Mouse (Mus musculus) layer of hippocampus, adult 18-20 months (tissue): ENCODE data around the gene Washc1. TPM values are rescaled to one million over a fixed set of nuclear protein-coding genes. Genes with fewer than 3 reads are reported as not detected.
"Not testable (repeated sequence)": the region's sequence is repeated elsewhere in the genome, so short reads cannot be mapped to it uniquely, and the experiment has no call there.

Experiments
- DNase-seq, 2 experiments: peaks; one replicate each; pipeline ENCODE4 v3.0.0; 2022; ENCODE audit warnings: low spot score in 2 of 2
- total RNA-seq, 2 experiments: library from RNA; stranded (reverse); gene quantifications; 2 replicates each; pipeline ENCODE4 v1.2.3; 2021

Washc1 gene
- total RNA-seq, 2 experiments from 2014 or later = 44.8 to 46.5 TPM

DNA sequence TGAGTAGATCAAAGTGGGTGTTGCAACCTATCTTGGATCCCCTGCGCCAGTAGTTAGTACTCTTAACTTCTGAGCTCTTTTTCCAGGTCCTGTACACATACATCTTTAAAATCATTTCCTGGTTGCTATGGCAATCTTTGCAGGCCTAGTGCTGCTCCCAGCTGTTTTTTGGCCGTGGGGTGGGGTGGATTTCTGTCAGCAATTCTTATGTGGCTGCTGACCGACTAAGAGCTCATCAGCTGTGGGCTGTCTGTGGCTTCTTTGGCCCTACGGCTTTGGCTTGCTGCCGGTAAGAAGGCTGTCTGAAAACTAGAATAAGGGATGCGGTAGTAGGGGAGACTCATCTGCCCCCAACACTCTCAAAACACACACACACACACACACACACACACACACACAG, 599 bp upstream of the Washc1 start:
- DNase-seq = no peak

- no peak for DNase-seq
These were observed 821 bp downstream of the Washc1 start for GRCm38 (mm10) chr17:66112166-66112565.

GRCm38 (mm10) chr17:66118991-66119390, 7.6 kb downstream of the Washc1 start:
- no peak for DNase-seq

- no peak for DNase-seq
These were observed 9.4 kb downstream of the Washc1 start for GRCm38 (mm10) chr17:66120701-66121100.

- DNase-seq = peak; percentile 86 to 92
These were observed 11.9 kb downstream of the Washc1 start, which contains the start of gene Ddx11 for GRCm38 (mm10) chr17:66123066-66123815. Gene Ddx11, plus strand, starts transcription at chr17:66123520.

DNA sequence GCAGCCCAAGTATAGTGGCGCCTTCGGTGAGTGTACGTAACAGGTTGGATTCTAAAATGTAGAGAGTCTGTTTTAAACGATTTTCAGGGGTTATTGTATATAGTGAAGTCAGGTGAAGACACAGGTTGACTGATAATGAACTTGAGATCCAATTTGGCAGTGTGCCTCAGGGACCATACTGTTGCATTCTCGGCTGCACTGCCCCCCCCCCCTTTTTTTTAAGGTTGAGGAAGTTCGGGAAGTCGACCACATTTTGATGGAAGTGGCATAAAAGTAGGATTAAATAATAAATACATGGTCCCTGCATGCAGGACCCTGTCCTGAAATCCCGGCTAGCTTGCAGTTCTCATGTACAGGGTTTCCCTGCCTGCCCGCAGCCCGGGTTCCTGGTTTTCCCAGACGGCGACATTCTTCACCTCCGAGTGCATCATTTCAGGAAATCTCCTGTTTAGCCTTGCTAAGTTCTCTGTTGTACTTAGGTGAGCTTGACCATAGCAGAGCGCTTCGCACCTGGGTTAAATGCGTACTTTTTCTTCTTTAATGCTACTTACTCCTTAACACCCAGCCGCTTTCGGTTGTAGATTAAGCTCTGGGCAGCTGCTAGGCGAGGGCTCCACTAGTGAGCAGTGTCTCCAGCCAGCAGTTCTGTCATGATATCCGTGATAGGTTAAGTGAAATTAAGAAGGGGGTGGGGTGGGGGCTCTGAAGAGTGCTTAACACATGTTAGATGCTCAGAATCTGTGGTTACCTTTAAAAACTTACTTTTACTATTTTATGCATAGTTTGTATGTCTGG, 12.7 kb downstream of the Washc1 start:
- DNase-seq = no peak

GRCm38 (mm10) chr17:66125211-66125610, 13.9 kb downstream of the Washc1 start:
- no peak for DNase-seq

- DNase-seq = no peak
These were observed 19.0 kb downstream of the Washc1 start for GRCm38 (mm10) chr17:66130371-66130770.

DNA sequence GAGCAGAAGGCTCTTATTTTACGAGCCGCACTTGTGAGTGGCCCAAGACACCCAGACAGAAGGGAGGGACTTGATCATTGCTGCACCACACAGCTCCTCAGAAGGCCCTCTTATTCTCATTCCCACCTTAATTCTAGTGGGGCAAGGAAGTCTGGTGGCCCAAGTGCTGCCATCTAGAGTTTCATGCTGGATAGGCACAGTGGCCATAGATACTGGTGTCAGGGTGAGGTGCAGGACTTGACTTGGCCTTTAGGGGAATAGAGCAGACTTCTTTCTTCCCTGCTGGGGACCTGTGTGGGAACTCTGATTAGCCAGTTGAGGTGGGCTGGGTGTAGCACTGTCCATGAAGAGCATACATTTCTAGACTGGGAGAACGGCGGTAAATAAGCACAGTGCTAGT, 19.9 kb downstream of the Washc1 start:
- no peak for DNase-seq

DNA sequence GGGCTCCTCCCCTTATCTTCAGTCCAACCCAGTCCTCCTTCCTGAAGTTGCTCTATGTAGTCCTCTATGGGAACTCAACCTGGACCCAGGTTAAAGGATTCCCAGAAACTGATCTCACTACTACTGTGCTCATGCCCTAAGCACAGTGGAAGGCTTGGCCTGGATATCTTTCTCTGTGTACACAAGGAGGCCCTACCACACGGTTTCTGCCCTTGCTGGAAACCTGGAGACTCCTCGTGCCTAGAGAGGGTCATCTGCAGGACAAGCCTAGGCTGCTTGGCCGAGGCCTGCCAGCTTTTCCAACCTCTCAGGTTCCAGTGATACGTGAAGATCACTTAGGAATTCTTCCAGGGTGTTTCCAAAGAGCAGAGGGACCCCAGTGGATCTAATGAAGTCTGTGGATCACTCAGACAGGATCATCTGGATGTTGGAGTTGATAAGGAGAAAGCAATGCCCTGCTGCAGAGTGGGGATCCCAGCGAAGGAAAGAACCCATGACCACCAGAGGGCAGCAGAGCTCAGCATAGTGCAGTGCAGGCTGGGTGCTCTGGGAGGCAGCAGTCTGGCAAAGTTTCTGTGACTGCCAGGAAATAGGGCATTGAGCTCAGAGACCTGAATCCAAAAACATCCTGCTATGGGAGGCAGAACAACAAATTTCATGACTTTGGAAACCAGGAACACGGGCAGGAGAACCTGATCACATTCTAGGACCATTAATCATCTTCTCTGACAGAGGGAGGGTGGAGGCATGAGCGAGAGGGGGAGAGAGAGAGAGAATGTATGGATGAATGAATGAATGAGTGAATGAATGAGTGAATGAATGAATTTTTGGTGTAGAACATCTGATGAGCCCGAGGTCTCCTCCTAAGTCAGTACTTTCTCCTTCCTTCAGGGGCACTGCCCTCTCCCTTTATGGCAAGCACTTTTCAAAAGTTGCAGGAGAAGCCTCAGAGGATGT, 41.6 kb downstream of the Washc1 start:
- not testable (repeated sequence) for DNase-seq

- not testable (repeated sequence) for DNase-seq
These were observed 42.5 kb downstream of the Washc1 start for GRCm38 (mm10) chr17:66153735-66154423.

DNA sequence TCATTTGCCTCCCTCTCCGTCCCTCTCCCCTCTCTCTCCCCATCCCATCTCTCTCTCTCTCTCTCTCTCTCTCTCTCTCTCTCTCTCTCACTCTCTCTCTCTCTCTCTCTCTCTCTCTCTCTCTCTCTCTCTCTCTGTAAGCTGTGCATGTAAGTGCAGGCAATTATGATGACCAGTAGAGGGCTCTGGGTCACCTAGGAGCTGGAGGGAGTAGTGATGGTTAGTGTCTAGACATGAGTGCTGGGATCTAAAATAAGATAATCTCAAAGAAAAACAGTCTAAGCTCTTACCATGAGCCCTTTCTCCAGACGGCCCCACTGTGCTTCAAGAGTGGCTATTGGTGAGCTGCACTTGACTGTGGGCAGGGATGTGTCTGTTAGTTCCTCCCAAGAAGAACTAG, 43.5 kb downstream of the Washc1 start:
- no peak for DNase-seq

- DNase-seq = no peak
These were observed 46.9 kb downstream of the Washc1 start for GRCm38 (mm10) chr17:66158271-66158670.

- not testable (repeated sequence) for DNase-seq
These were observed 55.8 kb downstream of the Washc1 start for GRCm38 (mm10) chr17:66167141-66167540.

Other genes with a start within 250 kb of the Washc1 start
- 10 to 100 TPM; 67.1 to 67.7 TPM for gene Ralbp1, start 225.7 kb upstream of the Washc1 start, total RNA-seq
- 10 to 100 TPM; 27.1 to 27.6 TPM for gene Twsg1, start 160.3 kb upstream of the Washc1 start, total RNA-seq
- gene Ankrd12, start 34.5 kb upstream of the Washc1 start, total RNA-seq = 100 to 1,000 TPM; 272 to 293 TPM
- gene Ndufv2, start 10.0 kb upstream of the Washc1 start, total RNA-seq = 100 to 1,000 TPM; 246 to 250 TPM
- 1 to 10 TPM; 1.2 to 1.5 TPM for gene Ddx11, start 12.0 kb downstream of the Washc1 start, total RNA-seq